Mouse (Mus musculus) heart, embryonic 11.5 days (tissue): Measurements from ENCODE around the gene Tmcc2. TPM values are rescaled to one million over a fixed set of nuclear protein-coding genes. Genes with fewer than 3 reads are reported as not detected.

Experiments used
- ATAC-seq: fragments of 200-750 bp; cut with Nextera tagmentation; replicated peaks from 2 replicates; pipeline ENCODE4 v1.8.0; 2017; ENCODE audit warnings: moderate library complexity; ENCODE audit not compliant: insufficient number of reproducible peaks, low FRiP score, low TSS enrichment
- H3K27ac ChIP-seq: fragments of 300-500 bp; sonication (generic); 2 replicates; pipeline ENCODE4 v1.5.1; 2014; ENCODE audit warnings: mild to moderate bottlenecking, low read depth, low read length
- H3K27me3 ChIP-seq: fragments of 300-500 bp; sonication (generic); 2 replicates; pipeline ENCODE4 v1.6.1; 2014; ENCODE audit warnings: mild to moderate bottlenecking, low read length, mixed read lengths; ENCODE audit not compliant: control insufficient read depth, insufficient read depth
- H3K36me3 ChIP-seq: fragments of 300-500 bp; sonication (generic); 2 replicates; pipeline ENCODE4 v1.6.1; 2014; ENCODE audit warnings: mild to moderate bottlenecking, low read length, moderate library complexity, mixed read lengths; ENCODE audit not compliant: control insufficient read depth, insufficient read depth
- H3K4me1 ChIP-seq: fragments of 300-500 bp; sonication (generic); 2 replicates; pipeline ENCODE4 v1.6.1; 2014; ENCODE audit warnings: low read length; ENCODE audit not compliant: control insufficient read depth, insufficient read depth
- H3K4me2 ChIP-seq: fragments of 300-500 bp; sonication (generic); 2 replicates; pipeline ENCODE4 v1.6.1; 2014; ENCODE audit warnings: mild to moderate bottlenecking, moderate library complexity
- H3K4me3 ChIP-seq: fragments of 300-500 bp; sonication (generic); 2 replicates; pipeline ENCODE4 v1.5.1; 2014; ENCODE audit warnings: low read depth, low read length
- H3K9ac ChIP-seq: fragments of 300-500 bp; sonication (generic); 2 replicates; pipeline ENCODE4 v1.6.1; 2014; ENCODE audit warnings: mild to moderate bottlenecking, low read depth, low read length, moderate library complexity
- H3K9me3 ChIP-seq: fragments of 300-500 bp; sonication (generic); replicated peaks from 2 replicates; pipeline ENCODE4 v1.6.1; 2016; ENCODE audit warnings: low read length; ENCODE audit not compliant: control insufficient read depth
- WGBS: fragments of 180-500 bp; shearing (Covaris S2); extraction: QIAGEN DNeasy Blood & Tissue Kit; methylation state at CpG from one replicate; pipeline ENCODE4 v1.1.7; 2014; ENCODE audit not compliant: insufficient replicate concordance; 5-methylcytosine and 5-hydroxymethylcytosine counted together
- polyA plus RNA-seq: library from polyadenylated mRNA; unstranded; fragments of >200 nt; fragmentation: Nextera tagmentation; extraction: Ambion mirVana; gene quantifications from 2 replicates; pipeline ENCODE4 v1.2.1, GENCODE M21; 2014

The Tmcc2 gene
- polyA plus RNA-seq, 1 experiment from 2014 or later, result 10.4 TPM

DNA sequence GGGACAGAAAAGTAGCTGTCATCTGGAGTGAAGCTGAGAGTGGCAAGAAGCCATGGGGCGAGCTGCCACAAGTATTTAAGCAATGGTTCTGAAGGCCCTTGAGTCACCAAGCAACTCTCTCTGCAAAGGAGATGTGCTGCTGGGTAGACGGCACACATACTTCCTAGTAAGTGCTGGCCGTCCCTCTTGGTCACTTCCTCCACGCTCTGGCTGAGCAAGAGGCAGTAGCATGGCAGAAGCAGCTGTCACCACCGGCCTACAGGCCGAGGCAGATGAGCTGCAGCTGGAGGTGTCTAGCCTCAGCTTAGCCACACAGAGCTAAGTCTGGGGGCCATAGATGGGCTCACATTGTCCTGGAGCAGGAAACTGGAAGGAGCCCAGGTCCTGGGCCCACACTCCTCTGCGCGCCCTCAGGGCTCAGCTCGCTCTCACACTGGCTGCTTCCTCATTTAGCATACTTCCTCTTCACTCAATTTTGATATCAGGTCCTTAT lies 20.4 kb downstream of the Tmcc2 start:
- WGBS, result 77% methylated on average over 9 of the region's 9 CpGs
- H3K4me2 ChIP-seq, result no peak overlapping the region
- H3K27ac ChIP-seq, result 0 out of 2 replicates have a peak overlapping the region, but pooled peaks have one; percentile 35
- no peaks in the 10 kb centered on the region for H3K9me3 ChIP-seq
- no peak overlapping the region for H3K4me3 ChIP-seq
- 0 out of 2 replicates have a peak overlapping the region, but pooled peaks have one; percentile 34 for H3K9ac ChIP-seq
- H3K27me3 ChIP-seq, result no peaks in the 10 kb centered on the region
- no peak for ATAC-seq
- no peaks in the 10 kb centered on the region for H3K36me3 ChIP-seq
- H3K4me1 ChIP-seq, result peaks cover 48% of the 10 kb centered on the region

DNA sequence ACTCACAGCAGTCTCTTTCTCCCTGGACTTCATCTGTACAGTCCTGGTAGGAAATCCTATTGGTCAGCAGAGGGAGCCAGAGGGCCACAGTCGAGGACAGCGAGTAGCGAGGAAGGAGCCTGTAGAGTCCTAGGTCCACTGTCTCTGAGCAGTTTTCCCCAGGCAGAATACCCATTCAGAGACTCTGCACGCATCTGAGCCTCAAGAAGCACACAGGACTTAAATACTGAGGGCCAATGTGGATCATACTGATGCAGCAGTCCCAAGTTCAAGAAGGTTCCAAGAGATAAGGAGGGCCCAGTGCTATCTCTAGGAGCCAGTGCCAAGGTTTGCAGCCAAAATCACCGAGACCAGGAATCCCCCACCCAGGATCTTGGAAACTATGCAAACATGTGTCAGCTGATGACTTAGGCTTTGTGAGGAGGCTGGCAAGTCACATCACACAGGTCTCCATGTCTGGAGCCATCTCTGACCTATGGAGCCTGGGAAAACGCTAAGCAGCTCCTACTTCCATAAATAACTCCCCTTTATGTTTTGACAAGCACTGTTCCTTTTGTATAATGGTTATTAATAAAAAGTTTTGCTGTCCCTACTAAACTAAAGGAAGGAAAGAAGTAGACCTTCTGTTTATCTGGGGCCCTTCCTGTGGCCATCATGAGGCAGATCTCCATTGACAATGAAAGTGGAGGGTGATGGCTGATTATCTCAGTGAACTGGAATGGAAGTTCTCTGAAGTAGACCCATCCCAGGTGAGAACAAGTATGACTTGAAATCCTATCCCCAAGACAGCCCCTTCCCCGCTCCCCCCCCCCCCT lies 23.2 kb downstream of the Tmcc2 start:
- no peaks in the 10 kb centered on the region for H3K36me3 ChIP-seq
- H3K4me1 ChIP-seq, result peaks cover 35% of the 10 kb centered on the region
- H3K27ac ChIP-seq, result peak overlapping the region; percentile 75
- ATAC-seq, result peak; percentile 91
- no peaks in the 10 kb centered on the region for H3K27me3 ChIP-seq
- 0 out of 2 replicates have a peak overlapping the region, but pooled peaks have one; percentile 50 for H3K4me2 ChIP-seq
- H3K9ac ChIP-seq, result peak overlapping the region; percentile 62; the same call in 1 of the 2 replicates
- H3K4me3 ChIP-seq, result peak overlapping the region; percentile 38
- WGBS, result 25% methylated on average over 7 of the region's 7 CpGs
- no peaks in the 10 kb centered on the region for H3K9me3 ChIP-seq

DNA sequence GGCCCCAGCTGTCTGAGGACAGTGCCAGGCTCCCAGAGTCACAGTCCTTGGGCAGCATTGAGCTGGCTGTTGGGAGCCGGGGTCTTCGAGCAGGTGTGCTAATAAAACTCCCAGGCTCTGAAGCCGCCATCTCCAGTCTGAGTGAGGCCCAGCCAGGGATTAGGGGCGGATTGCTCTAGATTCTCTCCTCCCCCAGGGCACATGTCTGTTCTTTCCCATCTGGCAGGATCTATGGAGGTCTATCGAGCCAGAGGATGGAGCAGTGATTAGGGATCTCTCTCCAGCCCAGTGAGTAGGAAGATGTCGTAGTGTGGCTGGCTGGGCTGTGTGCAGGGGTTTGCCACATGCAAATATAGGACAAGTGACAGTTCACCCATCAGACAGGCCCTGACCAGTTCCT lies 24.1 kb downstream of the Tmcc2 start:
- peak overlapping the region; percentile 62; the same call in 1 of the 2 replicates for H3K9ac ChIP-seq
- peaks cover 36% of the 10 kb centered on the region for H3K4me1 ChIP-seq
- 79% methylated on average over 6 of the region's 6 CpGs for WGBS
- no peak for ATAC-seq
- H3K4me3 ChIP-seq, result peak overlapping the region; percentile 38
- no peaks in the 10 kb centered on the region for H3K36me3 ChIP-seq
- no peaks in the 10 kb centered on the region for H3K9me3 ChIP-seq
- peak overlapping the region; percentile 75 for H3K27ac ChIP-seq
- no peaks in the 10 kb centered on the region for H3K27me3 ChIP-seq
- H3K4me2 ChIP-seq, result peak overlapping the region; percentile 50

DNA sequence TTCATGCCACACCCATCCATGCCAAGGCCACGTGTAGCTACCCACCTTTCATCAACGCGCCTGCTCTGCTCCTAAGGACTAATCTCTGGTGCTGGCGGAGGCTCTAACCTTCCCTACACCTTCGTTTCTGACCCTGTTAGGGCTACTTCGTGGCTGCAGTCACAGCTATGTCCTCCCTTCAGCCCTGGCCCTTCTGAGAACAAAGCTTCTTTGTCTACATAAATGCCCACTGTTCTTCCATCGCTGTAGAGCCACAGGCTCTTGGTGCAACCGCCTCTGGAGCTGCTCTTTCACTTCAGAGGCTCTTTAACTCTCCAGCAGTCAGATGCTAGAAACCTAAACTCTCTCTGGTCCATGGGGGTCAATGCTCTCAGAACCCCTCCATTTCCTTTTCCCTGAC lies 24.8 kb downstream of the Tmcc2 start:
- H3K4me2 ChIP-seq, result peak overlapping the region; percentile 50
- peaks cover 36% of the 10 kb centered on the region for H3K4me1 ChIP-seq
- no peaks in the 10 kb centered on the region for H3K36me3 ChIP-seq
- peak overlapping the region; percentile 62; the same call in 1 of the 2 replicates for H3K9ac ChIP-seq
- no peak for ATAC-seq
- H3K4me3 ChIP-seq, result peak overlapping the region; percentile 38
- H3K27ac ChIP-seq, result no peak overlapping the region; the same call in 1 of the 2 replicates
- 65% methylated on average over 8 of the region's 8 CpGs for WGBS
- no peaks in the 10 kb centered on the region for H3K27me3 ChIP-seq
- no peaks in the 10 kb centered on the region for H3K9me3 ChIP-seq

DNA sequence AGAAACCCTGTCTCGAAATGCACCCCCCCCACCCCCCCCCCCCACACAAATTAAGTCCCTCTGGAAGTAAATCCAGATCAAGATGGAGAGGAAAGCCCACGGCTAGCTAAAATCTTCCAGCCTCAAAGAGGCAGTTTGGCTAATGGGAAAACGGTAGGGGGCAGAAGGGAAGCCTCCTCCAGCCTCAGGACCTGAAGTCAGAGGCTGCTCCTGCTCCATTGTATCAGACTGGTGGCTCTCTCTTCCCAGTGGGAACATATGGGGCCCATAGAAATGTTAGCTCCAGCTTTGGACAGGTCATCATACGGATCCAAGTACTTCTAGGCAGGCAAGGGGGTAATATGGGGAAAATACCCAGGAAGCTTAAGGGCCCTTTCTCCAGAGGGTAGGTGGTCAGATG lies 25.4 kb downstream of the Tmcc2 start:
- Histone ChIP-seq H3K27ac (no peak overlapping the region), H3K4me2 (peak overlapping the region; percentile 50), H3K4me3 (peak overlapping the region; percentile 38), H3K4me1 (peaks cover 30% of the 10 kb centered on the region), H3K27me3 (no peaks in the 10 kb centered on the region), H3K9ac (no peak overlapping the region), H3K36me3 (no peaks in the 10 kb centered on the region; the same call in 1 of the 2 replicates), H3K9me3 (no peaks in the 10 kb centered on the region)
- 58% methylated on average over 4 of the region's 4 CpGs for WGBS
- ATAC-seq, result no peak

DNA sequence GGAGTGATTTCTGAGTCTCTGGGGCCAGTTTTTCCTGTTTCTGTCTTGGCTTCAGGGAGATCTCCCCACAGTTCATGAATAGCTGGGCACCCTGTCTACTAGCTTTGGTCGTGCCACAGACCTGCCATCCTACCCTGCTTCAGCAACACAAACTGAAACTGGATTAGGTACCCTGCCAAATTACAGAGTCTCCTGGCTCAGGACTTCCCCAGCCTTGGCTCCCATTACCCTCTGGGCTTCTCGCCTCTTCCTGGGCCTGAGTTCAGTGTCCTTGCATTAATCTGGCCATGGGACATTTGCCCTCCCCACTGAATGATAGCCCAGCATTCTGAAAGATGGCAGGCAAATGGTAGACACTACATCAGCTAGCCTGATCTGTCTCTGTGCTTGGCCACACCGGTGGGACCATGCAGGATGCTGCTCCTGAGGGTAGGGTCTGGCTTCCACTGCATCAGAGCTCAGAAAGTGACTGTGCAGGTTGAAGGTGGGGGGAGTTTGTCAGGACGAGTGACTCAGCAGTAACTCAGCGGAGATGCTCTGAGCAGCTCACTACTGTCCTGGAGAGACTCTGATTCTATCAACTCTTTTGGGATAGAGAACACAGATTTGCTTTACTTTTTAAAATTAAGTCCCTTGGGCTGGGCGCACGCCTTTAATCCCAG lies 26.1 kb downstream of the Tmcc2 start:
- Histone ChIP-seq H3K4me2 (peak overlapping the region; percentile 50), H3K27ac (no peak overlapping the region), H3K9ac (no peak overlapping the region), H3K9me3 (no peaks in the 10 kb centered on the region), H3K27me3 (no peaks in the 10 kb centered on the region), H3K36me3 (peaks cover 6% of the 10 kb centered on the region), H3K4me3 (peak overlapping the region; percentile 5; the same call in 1 of the 2 replicates), H3K4me1 (peaks cover 29% of the 10 kb centered on the region)
- WGBS, result 82% methylated on average over 7 of the region's 7 CpGs
- ATAC-seq, result no peak

DNA sequence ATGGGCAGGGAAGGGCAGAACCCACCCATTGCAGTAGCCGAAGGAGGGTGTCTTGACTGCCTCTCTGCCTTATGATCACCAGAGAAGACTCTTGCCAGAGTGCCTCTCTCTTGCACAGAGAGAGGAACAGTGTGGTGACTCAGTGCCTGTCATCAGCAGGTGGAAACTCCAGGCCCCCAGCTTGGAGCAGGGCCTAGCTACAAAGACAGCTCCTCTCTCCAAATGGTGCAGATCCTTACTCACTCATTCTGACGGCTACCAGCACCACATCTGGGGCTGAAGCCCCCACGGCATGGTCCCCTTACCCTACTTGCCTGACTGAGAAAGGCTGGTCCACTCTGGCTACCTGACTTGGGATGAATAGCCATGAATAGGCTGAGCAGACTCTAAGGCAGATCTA lies 26.7 kb downstream of the Tmcc2 start:
- Histone ChIP-seq H3K36me3 (peaks cover 12% of the 10 kb centered on the region), H3K4me3 (0 out of 2 replicates have a peak overlapping the region, but pooled peaks have one; percentile 5), H3K4me1 (peaks cover 29% of the 10 kb centered on the region), H3K27me3 (no peaks in the 10 kb centered on the region), H3K9ac (no peak overlapping the region), H3K9me3 (no peaks in the 10 kb centered on the region), H3K27ac (no peak overlapping the region), H3K4me2 (peak overlapping the region; percentile 50)
- 71% methylated on average over 3 of the region's 3 CpGs for WGBS
- no peak for ATAC-seq

DNA sequence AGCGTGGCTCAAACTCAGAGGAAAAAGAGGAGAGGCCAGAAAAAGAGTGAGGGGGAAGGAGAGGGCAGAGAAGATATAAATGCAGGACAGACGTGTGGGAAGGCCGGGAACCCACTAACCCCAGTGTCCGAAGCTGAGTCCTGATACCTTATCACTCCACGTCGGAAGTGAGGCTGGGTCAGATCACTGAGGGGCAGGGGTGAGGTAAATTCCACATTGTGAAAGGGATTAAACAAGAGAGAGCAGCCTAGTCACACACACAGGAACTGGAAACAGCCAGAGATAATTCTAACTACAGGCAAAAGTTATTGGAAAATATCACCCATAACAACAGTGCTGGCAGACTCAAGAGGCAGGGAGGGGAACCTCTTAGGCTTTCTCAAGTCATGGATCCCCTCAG lies 29.1 kb downstream of the Tmcc2 start:
- Histone ChIP-seq H3K27ac (peak overlapping the region; percentile 59), H3K9me3 (no peaks in the 10 kb centered on the region), H3K4me2 (0 out of 2 replicates have a peak overlapping the region, but pooled peaks have one; percentile 14), H3K9ac (no peak overlapping the region), H3K27me3 (no peaks in the 10 kb centered on the region), H3K4me1 (peaks cover 29% of the 10 kb centered on the region), H3K36me3 (peaks cover 27% of the 10 kb centered on the region), H3K4me3 (no peak overlapping the region)
- no peak for ATAC-seq
- 20% methylated on average over 6 of the region's 6 CpGs for WGBS
